Mouse (Mus musculus) brain, embryonic 14.5 days (tissue): Measurements from ENCODE around the gene Thbs3.

Experiments
- CTCF ChIP-seq: fragments of 200-500 bp; IDR thresholded peaks from 2 replicates; pipeline ENCODE4 v1.5.1; 2012; ENCODE audit warnings: inconsistent platforms, mild to moderate bottlenecking, moderate library complexity, borderline replicate concordance; ENCODE audit not compliant: insufficient read depth, insufficient read length; ENCODE audit errors: extremely low read depth
- POLR2A ChIP-seq: fragments of 200-500 bp; IDR thresholded peaks from 2 replicates; pipeline ENCODE4 v1.6.1; 2012; ENCODE audit warnings: mild to moderate bottlenecking, inconsistent platforms, borderline replicate concordance; ENCODE audit not compliant: poor library complexity, insufficient read depth, insufficient read length, severe bottlenecking; ENCODE audit errors: extremely low read depth

- no peak for TF ChIP-seq POLR2A
- no peak for TF ChIP-seq CTCF
Measured at GRCm38 (mm10) chr3:89181749-89182500, 33.1 kb upstream of the Thbs3 start.
